Mouse (Mus musculus): ENCODE data around the gene Cgrrf1. TPM values are rescaled to one million over a fixed set of nuclear protein-coding genes. Genes with fewer than 3 reads are reported as not detected.

Gene Cgrrf1
- polyA plus RNA-seq, 1 experiment, result 28.7 TPM

DNA sequence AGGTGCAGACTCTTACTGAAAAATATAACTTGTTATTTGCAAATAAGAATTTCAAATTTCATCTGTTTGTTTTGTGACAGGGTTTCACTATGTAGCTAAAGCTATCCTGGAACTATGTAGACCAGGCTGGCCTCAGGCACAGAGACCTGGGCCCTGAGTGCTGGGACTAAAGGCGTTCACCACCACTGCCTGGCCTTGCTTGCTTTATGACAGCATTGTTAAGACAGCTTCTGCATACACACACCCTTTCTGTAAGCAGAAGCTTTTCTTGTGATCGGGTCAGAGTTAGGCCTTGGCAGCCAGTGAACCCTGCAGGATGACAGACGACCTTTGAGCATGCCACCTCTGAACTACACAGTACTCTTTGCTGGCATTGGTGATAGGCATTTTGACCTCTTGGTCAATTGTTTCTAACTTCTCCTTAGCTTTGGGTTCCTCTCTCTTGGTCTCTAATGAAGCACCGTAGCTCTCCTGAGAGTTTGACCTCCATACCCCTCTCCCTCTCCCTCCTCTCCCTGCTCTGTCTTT lies 16.2 kb downstream of the Cgrrf1 start:
- TF ChIP-seq FOSL1 (IDR thresholded peaks at IDR 0.05; ENCODE audit: insufficient read depth, low read length, poor library complexity, severe bottlenecking) (no peak), CEBPB (IDR thresholded peaks at IDR 0.05; ENCODE audit: low read depth) (no peak)

GRCm38 (mm10) chr14:46848736-46849135 lies 16.8 kb downstream of the Cgrrf1 start:
- TF ChIP-seq MYOG (IDR thresholded peaks at IDR 0.05; ENCODE audit: control insufficient read depth, extremely low read depth, insufficient read length) (no peak), FOSL1 (IDR thresholded peaks at IDR 0.05; ENCODE audit: insufficient read depth, low read length, poor library complexity, severe bottlenecking) (no peak), CTCF (IDR thresholded peaks at IDR 0.05; ENCODE audit: control insufficient read depth, insufficient read depth, insufficient read length) (no peak), USF1 (IDR thresholded peaks at IDR 0.05; ENCODE audit: low read depth) (no peak), MYOD1 (IDR thresholded peaks at IDR 0.05; ENCODE audit: control insufficient read depth, insufficient read length, low read depth) (no peak), CEBPB (IDR thresholded peaks at IDR 0.05; ENCODE audit: low read depth) (no peak)
- Histone ChIP-seq H3ac (ENCODE audit: control insufficient read depth, insufficient read length, low read depth) (no peak overlapping the region), H3K79me2 (ENCODE audit: control insufficient read depth, insufficient read depth) (no peaks in the 10 kb centered on the region), H3K79me3 (ENCODE audit: low read depth) (no peaks in the 10 kb centered on the region), H3K36me3 (ENCODE audit: control insufficient read depth, insufficient read depth) (peaks cover 14% of the 10 kb centered on the region), H3K4me3 (ENCODE audit: insufficient read depth, poor library complexity, severe bottlenecking) (no peak overlapping the region), H3K27me3 (ENCODE audit: control insufficient read depth, insufficient read depth, insufficient read length) (no peaks in the 10 kb centered on the region)

More for the DNA sequence above, 16.2 kb downstream of the Cgrrf1 start:
- peaks cover 10% of the 10 kb centered on the region for H3K36me3 ChIP-seq (ENCODE audit: control insufficient read depth, insufficient read depth)
- H3K79me3 ChIP-seq (ENCODE audit: low read depth), result no peaks in the 10 kb centered on the region
- no peaks in the 10 kb centered on the region for H3K27me3 ChIP-seq (ENCODE audit: control insufficient read depth, insufficient read depth, insufficient read length)
- H3K4me3 ChIP-seq (ENCODE audit: insufficient read depth, poor library complexity, severe bottlenecking), result no peak overlapping the region
- no peak overlapping the region for H3ac ChIP-seq (ENCODE audit: control insufficient read depth, insufficient read length, low read depth)
- no peaks in the 10 kb centered on the region for H3K79me2 ChIP-seq (ENCODE audit: control insufficient read depth, insufficient read depth)

DNA sequence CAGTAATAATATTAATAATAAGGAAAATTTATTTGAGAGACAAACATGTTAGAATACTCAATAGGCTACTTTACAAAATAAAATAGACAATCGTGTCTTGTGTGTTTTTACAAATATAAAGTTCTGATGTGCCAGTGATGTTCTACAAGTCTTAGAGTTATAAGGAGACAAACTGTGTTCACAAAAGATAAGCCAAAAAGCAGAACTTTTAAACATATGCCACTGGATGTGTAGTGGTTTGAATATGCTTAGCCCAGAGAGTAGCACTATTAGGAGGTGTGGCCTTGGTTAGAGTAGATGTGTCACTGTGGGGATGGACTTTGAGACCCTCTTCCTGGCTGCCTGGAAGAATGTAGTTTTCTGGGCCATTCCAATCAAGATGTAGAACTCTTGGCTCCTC lies 17.8 kb downstream of the Cgrrf1 start:
- no peaks in the 10 kb centered on the region for H3K27me3 ChIP-seq (ENCODE audit: control insufficient read depth, insufficient read depth, insufficient read length)
- H3ac ChIP-seq (ENCODE audit: control insufficient read depth, insufficient read length, low read depth), result no peak overlapping the region
- H3K4me3 ChIP-seq (ENCODE audit: insufficient read depth, poor library complexity, severe bottlenecking), result no peak overlapping the region
- H3K79me2 ChIP-seq (ENCODE audit: control insufficient read depth, insufficient read depth), result no peaks in the 10 kb centered on the region
- TF ChIP-seq FOSL1 (IDR thresholded peaks at IDR 0.05; ENCODE audit: insufficient read depth, low read length, poor library complexity, severe bottlenecking) (no peak), MYOG (IDR thresholded peaks at IDR 0.05; ENCODE audit: control insufficient read depth, extremely low read depth, insufficient read length) (no peak), MYOD1 (IDR thresholded peaks at IDR 0.05; ENCODE audit: control insufficient read depth, insufficient read length, low read depth) (no peak), CEBPB (IDR thresholded peaks at IDR 0.05; ENCODE audit: low read depth) (no peak), USF1 (IDR thresholded peaks at IDR 0.05; ENCODE audit: low read depth) (no peak), MAX (IDR thresholded peaks at IDR 0.05) (no peak), CTCF (IDR thresholded peaks at IDR 0.05; ENCODE audit: control insufficient read depth, insufficient read depth, insufficient read length) (no peak)
- peaks cover 16% of the 10 kb centered on the region for H3K36me3 ChIP-seq (ENCODE audit: control insufficient read depth, insufficient read depth)
- H3K79me3 ChIP-seq (ENCODE audit: low read depth), result no peaks in the 10 kb centered on the region

DNA sequence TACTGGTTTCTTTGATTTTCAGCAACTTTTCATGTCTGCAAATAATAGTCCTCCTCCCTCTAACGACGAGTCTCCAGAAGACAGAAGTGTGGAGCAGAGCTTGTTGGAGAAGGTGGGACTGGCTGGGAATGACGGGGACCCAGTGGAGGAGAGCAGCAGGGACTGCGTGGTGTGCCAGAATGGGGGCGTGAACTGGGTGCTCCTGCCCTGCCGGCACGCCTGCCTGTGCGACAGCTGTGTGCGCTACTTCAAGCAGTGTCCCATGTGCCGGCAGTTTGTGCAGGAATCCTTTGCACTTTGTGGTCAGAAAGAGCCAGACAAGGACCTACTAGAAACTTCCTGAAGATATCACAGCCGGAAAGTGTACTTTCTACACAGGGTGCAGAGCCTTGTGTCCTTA lies 21.8 kb downstream of the Cgrrf1 start:
- H3K79me2 ChIP-seq (ENCODE audit: control insufficient read depth, insufficient read depth), result no peaks in the 10 kb centered on the region
- no peak overlapping the region for H3ac ChIP-seq (ENCODE audit: control insufficient read depth, insufficient read length, low read depth)
- H3K4me3 ChIP-seq (ENCODE audit: insufficient read depth, poor library complexity, severe bottlenecking), result no peak overlapping the region
- TF ChIP-seq USF1 (IDR thresholded peaks at IDR 0.05; ENCODE audit: low read depth), result no peak
- TF ChIP-seq FOSL1 (IDR thresholded peaks at IDR 0.05; ENCODE audit: insufficient read depth, low read length, poor library complexity, severe bottlenecking), result no peak
- TF ChIP-seq MYOG (IDR thresholded peaks at IDR 0.05; ENCODE audit: control insufficient read depth, extremely low read depth, insufficient read length), result no peak
- no peak for TF ChIP-seq CTCF (IDR thresholded peaks at IDR 0.05; ENCODE audit: control insufficient read depth, insufficient read depth, insufficient read length)
- TF ChIP-seq MYOD1 (IDR thresholded peaks at IDR 0.05; ENCODE audit: control insufficient read depth, insufficient read length, low read depth), result no peak
- no peak for TF ChIP-seq CEBPB (IDR thresholded peaks at IDR 0.05; ENCODE audit: low read depth)
- TF ChIP-seq MAX (IDR thresholded peaks at IDR 0.05), result no peak
- H3K79me3 ChIP-seq (ENCODE audit: low read depth), result no peaks in the 10 kb centered on the region
- peaks cover 7% of the 10 kb centered on the region for H3K36me3 ChIP-seq (ENCODE audit: control insufficient read depth, insufficient read depth)
- H3K27me3 ChIP-seq (ENCODE audit: control insufficient read depth, insufficient read depth, insufficient read length), result no peaks in the 10 kb centered on the region

GRCm38 (mm10) chr14:46862922-46863321 lies 31.0 kb downstream of the Cgrrf1 start:
- Histone ChIP-seq H3K79me2 (ENCODE audit: control insufficient read depth, insufficient read depth) (no peaks in the 10 kb centered on the region), H3ac (ENCODE audit: control insufficient read depth, insufficient read length, low read depth) (no peak overlapping the region), H3K79me3 (ENCODE audit: low read depth) (no peaks in the 10 kb centered on the region), H3K4me3 (ENCODE audit: insufficient read depth, poor library complexity, severe bottlenecking) (no peak overlapping the region), H3K36me3 (ENCODE audit: control insufficient read depth, insufficient read depth) (no peaks in the 10 kb centered on the region), H3K27me3 (ENCODE audit: control insufficient read depth, insufficient read depth, insufficient read length) (no peaks in the 10 kb centered on the region)
- TF ChIP-seq FOSL1 (IDR thresholded peaks at IDR 0.05; ENCODE audit: insufficient read depth, low read length, poor library complexity, severe bottlenecking) (no peak), CEBPB (IDR thresholded peaks at IDR 0.05; ENCODE audit: low read depth) (no peak), MYOG (IDR thresholded peaks at IDR 0.05; ENCODE audit: control insufficient read depth, extremely low read depth, insufficient read length) (no peak), MAX (IDR thresholded peaks at IDR 0.05) (no peak), MYOD1 (IDR thresholded peaks at IDR 0.05; ENCODE audit: control insufficient read depth, insufficient read length, low read depth) (no peak), USF1 (IDR thresholded peaks at IDR 0.05; ENCODE audit: low read depth) (no peak), CTCF (IDR thresholded peaks at IDR 0.05; ENCODE audit: control insufficient read depth, insufficient read depth, insufficient read length) (no peak)

DNA sequence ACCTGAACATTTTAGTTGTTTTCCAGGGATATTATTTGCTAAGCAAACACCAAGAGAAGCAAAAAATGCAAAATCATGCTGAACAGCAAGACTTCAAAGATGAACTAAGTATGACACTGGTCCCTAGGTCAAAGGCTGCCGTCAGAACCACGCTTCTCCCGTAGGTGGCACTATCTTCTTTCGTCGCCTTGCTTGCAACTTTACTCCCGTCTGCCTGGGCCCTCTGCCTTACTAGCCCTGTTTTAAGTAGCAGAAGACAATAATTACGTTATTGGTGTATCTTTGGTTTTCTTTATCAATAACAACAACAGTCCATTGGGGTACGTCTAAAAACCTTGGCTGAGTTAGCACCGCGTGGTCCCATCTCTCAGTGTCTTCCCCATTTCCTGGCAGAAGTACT lies 49.0 kb downstream of the Cgrrf1 start:
- Histone ChIP-seq H3K79me2 (ENCODE audit: control insufficient read depth, insufficient read depth) (peaks cover 31% of the 10 kb centered on the region), H3K27me3 (ENCODE audit: control insufficient read depth, insufficient read depth, insufficient read length) (no peaks in the 10 kb centered on the region), H3K36me3 (ENCODE audit: control insufficient read depth, insufficient read depth) (no peaks in the 10 kb centered on the region), H3K4me3 (ENCODE audit: insufficient read depth, poor library complexity, severe bottlenecking) (no peak overlapping the region), H3K79me3 (ENCODE audit: low read depth) (peaks cover 18% of the 10 kb centered on the region), H3ac (ENCODE audit: control insufficient read depth, insufficient read length, low read depth) (no peak overlapping the region)
- TF ChIP-seq USF1 (IDR thresholded peaks at IDR 0.05; ENCODE audit: low read depth) (no peak), MYOG (IDR thresholded peaks at IDR 0.05; ENCODE audit: control insufficient read depth, extremely low read depth, insufficient read length) (no peak), MAX (IDR thresholded peaks at IDR 0.05) (no peak), MYOD1 (IDR thresholded peaks at IDR 0.05; ENCODE audit: control insufficient read depth, insufficient read length, low read depth) (no peak), CTCF (IDR thresholded peaks at IDR 0.05; ENCODE audit: control insufficient read depth, insufficient read depth, insufficient read length) (peak; percentile 87), FOSL1 (IDR thresholded peaks at IDR 0.05; ENCODE audit: insufficient read depth, low read length, poor library complexity, severe bottlenecking) (no peak)

All from C2C12 (cell line).